Mouse (Mus musculus) Muller cell, postnatal 12 days (primary cell): ENCODE results near the gene Scn1b.

ENCODE experiments used
- DNase-seq: peaks from one replicate; pipeline ENCODE4 v3.0.0-alpha.2; 2015; ENCODE audit errors: inconsistent ontology term

The Scn1b gene

GRCm38 (mm10) chr7:31086175-31086755 lies 40.5 kb downstream of the Scn1b start:
- no peak for DNase-seq

GRCm38 (mm10) chr7:31085171-31085570 lies 41.6 kb downstream of the Scn1b start:
- peak; percentile 93 for DNase-seq

- no peak for DNase-seq
These were observed 42.7 kb downstream of the Scn1b start for GRCm38 (mm10) chr7:31084140-31084539.

GRCm38 (mm10) chr7:31082831-31083588 lies 43.8 kb downstream of the Scn1b start:
- peak; percentile 68 for DNase-seq

- no peak for DNase-seq
These were observed 44.7 kb downstream of the Scn1b start for GRCm38 (mm10) chr7:31082106-31082505.

GRCm38 (mm10) chr7:31081106-31081505 lies 45.7 kb downstream of the Scn1b start:
- DNase-seq = no peak

- DNase-seq = no peak
These were observed 46.2 kb downstream of the Scn1b start for GRCm38 (mm10) chr7:31080611-31081010.

- no peak for DNase-seq
These were observed 47.1 kb downstream of the Scn1b start for GRCm38 (mm10) chr7:31079670-31080069.

- peak; percentile 51 for DNase-seq
These were observed 48.8 kb downstream of the Scn1b start for GRCm38 (mm10) chr7:31077885-31078445.

- DNase-seq = peak; percentile 49
These were observed 49.3 kb downstream of the Scn1b start for GRCm38 (mm10) chr7:31077470-31077869.

GRCm38 (mm10) chr7:31076492-31076891 lies 50.3 kb downstream of the Scn1b start, which contains the start of gene Fxyd3:
Fxyd3 (minus strand) TSS chr7:31076704.
- no peak for DNase-seq

- no peak for DNase-seq
These were observed 52.1 kb downstream of the Scn1b start for GRCm38 (mm10) chr7:31074713-31075069.

GRCm38 (mm10) chr7:31074061-31074712 lies 52.6 kb downstream of the Scn1b start:
- DNase-seq = peak; percentile 69

GRCm38 (mm10) chr7:31073546-31073945 lies 53.3 kb downstream of the Scn1b start:
- no peak for DNase-seq

GRCm38 (mm10) chr7:31072326-31072725 lies 54.5 kb downstream of the Scn1b start:
- no peak for DNase-seq

GRCm38 (mm10) chr7:31070324-31070723 lies 56.5 kb downstream of the Scn1b start:
- no peak for DNase-seq

- no peak for DNase-seq
These were observed 57.3 kb downstream of the Scn1b start for GRCm38 (mm10) chr7:31069491-31069890.

- DNase-seq = peak; percentile 60
These were observed 59.0 kb downstream of the Scn1b start for GRCm38 (mm10) chr7:31067836-31068235.
